Mouse (Mus musculus) B cell, adult 67 days (primary cell): ENCODE data around the gene Olfr1025-ps1. TPM values are rescaled to one million over a fixed set of nuclear protein-coding genes. Genes with fewer than 3 reads are reported as not detected.

Experiments used
- total RNA-seq, 2 experiments: library from RNA; stranded (reverse); gene quantifications; 4 replicates each; pipeline ENCODE4 v1.2.4; 2023

Olfr1025-ps1 gene
- not detected for total RNA-seq

DNA sequence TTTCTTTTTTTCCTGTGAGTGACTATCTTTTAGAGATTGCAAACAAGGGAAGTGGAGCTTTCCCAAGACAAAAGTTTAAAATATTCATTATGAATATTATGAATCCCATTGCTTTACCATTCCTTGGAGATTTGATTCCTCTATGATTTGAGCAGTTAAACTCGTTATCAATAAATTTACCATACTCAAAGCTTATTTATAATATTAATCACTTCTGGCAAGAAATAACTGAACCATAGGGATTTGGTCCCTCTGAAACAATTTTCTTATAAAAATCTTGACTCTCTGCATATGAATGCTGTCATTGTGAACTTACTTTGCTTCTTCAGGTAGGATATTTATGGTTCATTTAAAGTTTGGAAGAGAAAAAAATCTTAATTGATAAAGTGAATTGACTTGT, at the start of gene Olfr1025-ps1:
Gene Olfr1025-ps1, plus strand, starts transcription at position 301 of the 400 bp plus-strand sequence.

DNA sequence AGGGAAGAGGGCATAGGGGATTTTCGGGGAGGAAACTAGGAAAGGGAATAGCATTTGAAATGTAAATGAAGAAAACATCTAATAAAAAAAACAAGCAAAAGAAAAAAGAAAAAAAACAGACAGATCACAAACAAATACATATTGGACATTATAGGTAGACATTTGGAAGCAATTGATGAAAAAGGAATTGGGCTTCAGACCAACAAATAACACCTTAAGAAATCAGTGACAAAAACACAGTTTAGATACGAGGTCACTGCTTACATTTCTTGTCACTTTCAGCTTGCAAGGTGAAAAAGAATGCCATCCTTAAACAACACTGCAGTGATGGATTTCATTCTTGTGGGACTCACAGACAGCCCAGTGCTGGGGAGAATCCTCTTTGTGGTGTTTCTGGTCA, 46.7 kb upstream of the Olfr1025-ps1 start, which contains the start of gene Olfr1022:
Gene Olfr1022, plus strand, starts transcription at position 301 of the 400 bp plus-strand sequence.

DNA sequence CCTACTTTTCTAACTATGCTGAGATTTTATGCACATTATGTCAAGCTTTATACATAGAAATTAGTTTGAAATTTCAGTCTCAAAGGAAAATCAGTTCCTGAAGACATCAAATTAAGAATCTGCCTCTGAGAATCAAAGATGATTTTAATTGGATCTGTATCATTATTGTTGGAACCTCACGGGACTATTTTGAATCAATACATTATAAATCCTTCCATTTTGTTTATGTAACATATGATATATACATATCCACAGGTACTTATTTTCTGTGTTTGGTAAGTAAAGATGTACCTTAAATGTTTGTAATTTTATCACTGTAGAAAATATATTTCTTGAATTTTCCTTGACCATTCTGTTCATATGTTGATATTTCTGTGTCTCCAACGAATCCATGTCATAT, 29.7 kb upstream of the Olfr1025-ps1 start, which contains the start of gene Olfr1023:
Gene Olfr1023, plus strand, starts transcription at position 301 of the 400 bp plus-strand sequence.

DNA sequence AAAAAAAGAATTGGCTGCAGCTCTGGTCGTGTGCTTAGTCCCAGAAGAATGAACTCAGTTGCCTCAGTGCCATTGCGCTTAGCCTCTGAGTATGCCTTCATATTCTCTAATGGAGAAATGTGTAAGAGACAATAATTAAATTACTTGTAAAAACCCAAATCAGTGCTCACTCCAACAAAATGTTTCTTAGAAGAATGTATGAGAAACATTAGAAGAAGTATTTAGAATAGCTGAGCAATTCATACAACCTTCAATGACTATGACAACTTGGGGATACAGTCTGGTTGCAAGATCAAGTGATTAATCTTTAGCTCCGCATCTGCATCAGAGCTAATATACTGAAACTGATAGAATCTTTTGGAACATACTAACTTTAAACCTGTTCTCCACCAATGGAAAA, 10.0 kb upstream of the Olfr1025-ps1 start, which contains the start of gene Olfr1024:
Gene Olfr1024, minus strand, starts transcription at position 101 of the 400 bp plus-strand sequence.

GRCm38 (mm10) chr2:85921258-85921657, 6.3 kb downstream of the Olfr1025-ps1 start, which contains the start of gene Olfr1026:
Gene Olfr1026, plus strand, starts transcription at chr2:85921558.

DNA sequence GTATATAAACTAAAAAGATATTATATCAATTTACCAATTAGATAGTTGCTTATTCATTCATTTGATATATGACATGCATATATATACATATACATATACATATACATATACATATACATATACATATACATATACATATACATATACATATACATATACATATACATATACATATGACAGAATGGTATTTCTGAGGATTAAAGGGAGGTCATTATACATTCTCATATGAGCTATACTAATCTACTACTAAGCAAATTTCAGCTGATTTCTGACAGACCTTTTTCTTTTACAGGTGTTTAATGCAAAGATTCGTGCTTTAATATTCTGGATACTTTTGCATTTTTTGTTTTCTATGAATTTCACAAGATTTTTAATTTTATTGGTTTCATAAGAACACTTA, 35.1 kb downstream of the Olfr1025-ps1 start, which contains the start of gene Olfr1028:
Gene Olfr1028, plus strand, starts transcription at position 301 of the 400 bp plus-strand sequence.

Other genes starting within 250 kb of the Olfr1025-ps1 start
- gene Olfr1006, start 236.4 kb upstream of the Olfr1025-ps1 start, total RNA-seq: not detected
- not detected for gene Olfr1008, start 225.8 kb upstream of the Olfr1025-ps1 start, total RNA-seq
- gene Olfr1009, start 199.8 kb upstream of the Olfr1025-ps1 start, total RNA-seq: not detected
- gene Olfr1012, start 152.4 kb upstream of the Olfr1025-ps1 start, total RNA-seq: not detected
- not detected for gene Olfr1013, start 148.1 kb upstream of the Olfr1025-ps1 start, total RNA-seq
- not detected for gene Olfr1014, start 142.5 kb upstream of the Olfr1025-ps1 start, total RNA-seq
- gene Olfr1015, start 133.2 kb upstream of the Olfr1025-ps1 start, total RNA-seq: not detected
- not detected for gene Olfr1016, start 112.6 kb upstream of the Olfr1025-ps1 start, total RNA-seq
- not detected for gene Olfr1018, start 96.7 kb upstream of the Olfr1025-ps1 start, total RNA-seq
- gene Olfr1019, start 69.7 kb upstream of the Olfr1025-ps1 start, total RNA-seq: not detected
- not detected for gene Olfr1020, start 68.2 kb upstream of the Olfr1025-ps1 start, total RNA-seq
- not detected for gene Olfr1022, start 46.6 kb upstream of the Olfr1025-ps1 start, total RNA-seq
- gene Olfr1023, start 29.6 kb upstream of the Olfr1025-ps1 start, total RNA-seq: not detected
- not detected for gene Olfr1024, start 10.1 kb upstream of the Olfr1025-ps1 start, total RNA-seq
- not detected for gene Olfr1026, start 6.4 kb downstream of the Olfr1025-ps1 start, total RNA-seq
- not detected for gene Olfr1028, start 35.2 kb downstream of the Olfr1025-ps1 start, total RNA-seq
- not detected for gene Olfr1029, start 58.7 kb downstream of the Olfr1025-ps1 start, total RNA-seq
- not detected for gene Olfr1030, start 64.1 kb downstream of the Olfr1025-ps1 start, total RNA-seq
- not detected for gene Olfr1031, start 75.1 kb downstream of the Olfr1025-ps1 start, total RNA-seq
- not detected for gene Olfr1032, start 90.3 kb downstream of the Olfr1025-ps1 start, total RNA-seq
- not detected for gene Olfr1033, start 105.4 kb downstream of the Olfr1025-ps1 start, total RNA-seq
- not detected for gene Olfr1034, start 130.7 kb downstream of the Olfr1025-ps1 start, total RNA-seq
- gene Olfr1036, start 158.8 kb downstream of the Olfr1025-ps1 start, total RNA-seq: not detected
- gene Olfr1037, start 172.2 kb downstream of the Olfr1025-ps1 start, total RNA-seq: not detected
- not detected for gene Olfr1039, start 220.7 kb downstream of the Olfr1025-ps1 start, total RNA-seq
- not detected for gene Olfr1040, start 231.5 kb downstream of the Olfr1025-ps1 start, total RNA-seq
- not detected for gene Olfr1042, start 246.6 kb downstream of the Olfr1025-ps1 start, total RNA-seq